ENCODE assay signal across 8 mouse cellular contexts in the genomic region with DNA sequence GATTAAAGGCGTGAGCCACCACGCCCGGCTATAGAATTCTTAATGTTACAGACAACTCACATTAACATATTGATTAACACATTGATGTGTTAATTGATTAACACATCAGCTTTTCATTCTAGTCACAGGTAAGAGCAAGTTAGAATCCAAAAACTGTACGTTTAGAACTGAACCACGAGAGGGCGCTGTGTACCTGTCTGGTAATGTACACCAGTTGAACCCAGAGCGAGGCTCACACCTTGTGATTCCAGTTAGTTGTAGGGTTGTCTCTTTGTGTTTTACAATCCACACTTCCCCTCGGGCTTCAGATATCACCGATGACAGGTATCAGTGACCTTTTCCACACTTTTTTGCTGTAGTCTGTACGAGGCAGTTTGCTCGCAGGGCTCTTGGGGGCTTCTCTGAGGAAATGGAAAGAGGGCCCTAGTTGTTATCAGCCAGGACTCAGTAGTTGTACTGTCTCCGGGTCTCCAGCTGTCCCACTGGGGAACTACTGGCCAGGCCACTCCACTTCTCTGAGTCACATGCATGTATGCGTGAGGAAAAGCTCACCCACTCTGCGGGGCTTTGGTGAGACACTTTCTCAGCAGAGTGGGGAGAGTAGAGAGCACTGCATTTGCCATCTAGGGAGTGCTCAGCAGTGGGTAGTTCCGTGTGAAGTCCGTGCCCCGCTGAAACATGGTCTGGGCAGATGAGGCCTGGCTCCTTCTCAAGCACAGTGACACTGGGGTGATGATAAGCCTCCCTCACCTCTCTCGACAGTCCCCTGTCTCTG. TPM values are rescaled to one million over a fixed set of nuclear protein-coding genes. Genes with fewer than 3 reads are reported as not detected.
DNase-seq lines count a peak whose midpoint lies in the region; ATAC-seq and TF ChIP-seq lines count a peak whose summit lies in the region.

No protein-coding gene starts in this region.

- DNase-seq in heart, adult 8-10 months (ENCODE audit: low spot score), result peak; percentile 3
- no peak for DNase-seq in heart, adult 9 months (ENCODE audit: low spot score in 2 of 2)
- DNase-seq in ES-E14 (ENCODE audit: low read depth, low spot score), result peak; percentile 52
- peak; percentile 33 to 40 for DNase-seq in cerebellum, adult 18-20 months
- DNase-seq in heart, embryonic 10.5 days (ENCODE audit: low spot score), result peak; percentile 81
- DNase-seq in kidney, postnatal 4 days, result peak; percentile 68 to 71
- DNase-seq in midbrain, embryonic 11.5 days (ENCODE audit: low spot score, missing footprints), result peak; percentile 87
- DNase-seq in testis, postnatal 14 days (ENCODE audit: low spot score), result peak; percentile 58

- H3K27me3 ChIP-seq in heart, embryonic 10.5 days (ENCODE audit: insufficient read depth, poor library complexity, severe bottlenecking), result peaks cover 8% of the 10 kb centered on the region; the same call in 1 of the 2 replicates
- H3K27me3 ChIP-seq in midbrain, embryonic 11.5 days (ENCODE audit: control insufficient read depth, insufficient read depth, low read length), result peaks cover 2% of the 10 kb centered on the region; the same call in 1 of the 2 replicates

- H3K4me2 ChIP-seq in midbrain, embryonic 11.5 days, result no peak overlapping the region

- H3K9me3 ChIP-seq in ES-E14 (ENCODE audit: control insufficient read depth, insufficient read depth, low read depth, low read length), result no peaks in the 10 kb centered on the region
- no peaks in the 10 kb centered on the region for H3K9me3 ChIP-seq in heart, embryonic 10.5 days
- H3K9me3 ChIP-seq in midbrain, embryonic 11.5 days (ENCODE audit: control insufficient read depth, low read length), result no peaks in the 10 kb centered on the region

- H3K9ac ChIP-seq in ES-E14 (ENCODE audit: insufficient read depth, low read depth, low read length, poor library complexity, severe bottlenecking), result no peak overlapping the region
- H3K9ac ChIP-seq in midbrain, embryonic 11.5 days (ENCODE audit: low read length), result no peak overlapping the region

- peak overlapping the region in 1 of 2 experiments; percentile 30; a peak in 1 of 4 replicates for H3K4me3 ChIP-seq in ES-E14 (ENCODE audit: insufficient read depth in 1 of 2, low read depth in 1 of 2, low read length in 2 of 2, poor library complexity in 1 of 2, severe bottlenecking in 1 of 2)
- peak overlapping the region; percentile 20; the same call in 1 of the 2 replicates for H3K4me3 ChIP-seq in heart, embryonic 10.5 days
- H3K4me3 ChIP-seq in midbrain, embryonic 11.5 days (ENCODE audit: low read depth, low read length), result no peak overlapping the region

- H3K27ac ChIP-seq in ES-E14 (ENCODE audit: insufficient read depth, low read depth, low read length, poor library complexity, severe bottlenecking), result no peak overlapping the region
- H3K27ac ChIP-seq in heart, embryonic 10.5 days, result no peak overlapping the region
- no peak overlapping the region for H3K27ac ChIP-seq in midbrain, embryonic 11.5 days (ENCODE audit: low read depth, low read length)

- peaks cover 0 to 2% of the 10 kb centered on the region in 2 experiments; a peak in 1 of 4 replicates for H3K4me1 ChIP-seq in ES-E14 (ENCODE audit: control insufficient read depth in 2 of 2, insufficient read depth in 2 of 2, low read length in 2 of 2, poor library complexity in 1 of 2)
- H3K4me1 ChIP-seq in heart, embryonic 10.5 days, result no peaks in the 10 kb centered on the region; the same call in 1 of the 2 replicates
- no peaks in the 10 kb centered on the region for H3K4me1 ChIP-seq in midbrain, embryonic 11.5 days (ENCODE audit: control insufficient read depth, insufficient read depth, low read length)

- WGBS in heart, embryonic 10.5 days, result 29% methylated on average over 18 of the region's 18 CpGs
- WGBS in midbrain, embryonic 11.5 days, result 33% methylated on average over 18 of the region's 18 CpGs

- ATAC-seq in midbrain, embryonic 11.5 days (ENCODE audit: low FRiP score), result peak; percentile 27; the same call in 1 of the 2 replicates

- no peaks in the 10 kb centered on the region; the same call in 1 of the 2 replicates for H3K36me3 ChIP-seq in ES-E14 (ENCODE audit: control insufficient read depth, insufficient read depth, low read length, poor library complexity, severe bottlenecking)
- H3K36me3 ChIP-seq in heart, embryonic 10.5 days, result no peaks in the 10 kb centered on the region
- no peaks in the 10 kb centered on the region for H3K36me3 ChIP-seq in midbrain, embryonic 11.5 days (ENCODE audit: control insufficient read depth, insufficient read depth, low read length)

- in situ Hi-C loops in ES-E14 (cut with MboI; ENCODE audit: low sequenced_read_pairs in 2 of 2, unreplicated experiment in 2 of 2), result loop anchor here (5.0 to 10.0 kb wide), 2 partner anchors 58 to 60 kb away; no protein-coding TSS in a partner anchor

TF ChIP-seq in ES-E14, 5 proteins besides CTCF, POLR2A, EP300 and RAD21:
- TF ChIP-seq HCFC1 (IDR thresholded peaks at IDR 0.05; ENCODE audit: borderline replicate concordance, insufficient read depth, low read length) (no peak), CHD2 (IDR thresholded peaks at IDR 0.05; ENCODE audit: low read depth, low read length) (no peak), ZC3H11A (IDR thresholded peaks at IDR 0.05; ENCODE audit: borderline replicate concordance, low read depth, low read length) (peak; percentile 73), ZNF384 (IDR thresholded peaks at IDR 0.05; ENCODE audit: low read depth, low read length) (no peak), MAFK (IDR thresholded peaks at IDR 0.05; ENCODE audit: insufficient read depth, low read depth, low read length) (no peak)
TF ChIP-seq in ES-E14: peak in this region for 1.

RNA-seq across cellular contexts. Expression of a gene that starts 7.7 kb away (rescaled TPM):
- total RNA-seq in heart, adult 8-10 months (2022), result not detected
- 6.9 and 7.5 TPM in 2 replicates for total RNA-seq in ES-E14 (2012; rRNA removed)
- polyA plus RNA-seq in heart, embryonic 10.5 days (2016; fragmentation: Nextera tagmentation; extraction: Ambion mirVana), result not detected in 2 replicates
- 0.34 TPM in 1 of 2 replicates, not detected in the other for polyA plus RNA-seq in midbrain, embryonic 11.5 days (2014; fragmentation: Nextera tagmentation; extraction: Ambion mirVana)

RNA-seq across cellular contexts. Expression of a gene that starts 26.1 kb away (rescaled TPM):
- total RNA-seq in heart, adult 8-10 months (2022), result not detected
- 0.48 and 0.67 TPM in 2 replicates for total RNA-seq in ES-E14 (2012; rRNA removed)
- polyA plus RNA-seq in heart, embryonic 10.5 days (2016; fragmentation: Nextera tagmentation; extraction: Ambion mirVana), result 0.30 TPM in 1 of 2 replicates, not detected in the other
- polyA plus RNA-seq in midbrain, embryonic 11.5 days (2014; fragmentation: Nextera tagmentation; extraction: Ambion mirVana), result 0.17 and 0.23 TPM in 2 replicates

Comparison
In these comparisons a context has a peak if more than half of its experiments do, and no peak if none do; other contexts are left out.
1. DNase-seq: peak in heart, adult 8-10 months (single experiment), ES-E14 (single experiment), cerebellum, adult 18-20 months (2 of 2), heart, embryonic 10.5 days (single experiment), kidney, postnatal 4 days (2 of 2), midbrain, embryonic 11.5 days (single experiment) and testis, postnatal 14 days (single experiment); none in heart, adult 9 months (0 of 2).